Mouse (Mus musculus) left cerebral cortex, postnatal 14 days (tissue): ENCODE measurements around the gene Nln. TPM values are rescaled to one million over a fixed set of nuclear protein-coding genes. Genes with fewer than 3 reads are reported as not detected.
A peak's percentile ranks its signal among the peaks of the same experiment; 100 is the strongest.

Source experiments
- DNase-seq, 2 experiments: peaks; one replicate each; pipeline ENCODE4 v3.0.0; 2021 to 2022; ENCODE audit warnings: low spot score in 2 of 2, mixed read lengths in 1 of 2
- intact Hi-C: fragments of 180-260 bp; cut with DNase I; formaldehyde crosslinking; loops from one replicate; pipeline ENCODE4 v1.15.1; 2025
- total RNA-seq, 2 experiments: library from RNA; stranded (reverse); gene quantifications; 2 replicates each; pipeline ENCODE4 v1.2.3; 2021

Gene Nln
- total RNA-seq, 2 experiments from 2014 or later = 31.2 to 31.6 TPM

GRCm38 (mm10) chr13:104060231-104060630, 49.2 kb downstream of the Nln start:
- intact Hi-C loops = no loop called here
- DNase-seq = no peak

GRCm38 (mm10) chr13:104059536-104059935, 49.9 kb downstream of the Nln start:
- no peak for DNase-seq

GRCm38 (mm10) chr13:104058761-104059160, 50.7 kb downstream of the Nln start:
- intact Hi-C loops = no loop called here
- no peak for DNase-seq

More at GRCm38 (mm10) chr13:104059536-104059935, 49.9 kb downstream of the Nln start:
- intact Hi-C loops = no loop called here

- intact Hi-C loops = no loop called here
- no peak for DNase-seq
Observed at GRCm38 (mm10) chr13:104052271-104052753, 57.1 kb downstream of the Nln start.

- intact Hi-C loops = loop anchor here (10.0 kb wide), 1 partner anchor 194 kb away; no protein-coding TSS in a partner anchor
- peak; percentile 56 to 60 for DNase-seq
Observed at GRCm38 (mm10) chr13:104048835-104049234, 60.6 kb downstream of the Nln start.

GRCm38 (mm10) chr13:104045108-104045507, 64.3 kb downstream of the Nln start:
- intact Hi-C loops = loop anchor here (10.0 kb wide), 1 partner anchor 190 kb away; no protein-coding TSS in a partner anchor

GRCm38 (mm10) chr13:104044332-104044731, 65.1 kb downstream of the Nln start:
- intact Hi-C loops = loop anchor here (10.0 kb wide), 1 partner anchor 190 kb away; no protein-coding TSS in a partner anchor

More at GRCm38 (mm10) chr13:104045108-104045507, 64.3 kb downstream of the Nln start:
- no peak for DNase-seq

GRCm38 (mm10) chr13:104042738-104043137, 66.7 kb downstream of the Nln start:
- intact Hi-C loops = loop anchor here (10.0 kb wide), 1 partner anchor 188 kb away; no protein-coding TSS in a partner anchor
- no peak for DNase-seq

More at GRCm38 (mm10) chr13:104044332-104044731, 65.1 kb downstream of the Nln start:
- DNase-seq = no peak

GRCm38 (mm10) chr13:104041481-104041880, 67.9 kb downstream of the Nln start:
- intact Hi-C loops = loop anchor here (10.0 kb wide), 1 partner anchor 187 kb away; no protein-coding TSS in a partner anchor
- DNase-seq = no peak

- no peak for DNase-seq
- intact Hi-C loops = loop anchor here (10.0 kb wide), 1 partner anchor 186 kb away; no protein-coding TSS in a partner anchor
Observed at GRCm38 (mm10) chr13:104040950-104041349, 68.5 kb downstream of the Nln start.

GRCm38 (mm10) chr13:104039861-104040260, 69.6 kb downstream of the Nln start:
- intact Hi-C loops = loop anchor here (10.0 kb wide), 1 partner anchor 185 kb away; no protein-coding TSS in a partner anchor
- no peak for DNase-seq

GRCm38 (mm10) chr13:104038891-104039290, 70.5 kb downstream of the Nln start:
- no peak for DNase-seq
- intact Hi-C loops = no loop called here

- intact Hi-C loops = no loop called here
- DNase-seq = no peak
Observed at GRCm38 (mm10) chr13:104038358-104038757, 71.1 kb downstream of the Nln start.

GRCm38 (mm10) chr13:104037531-104038290, 71.7 kb downstream of the Nln start:
- intact Hi-C loops = no loop called here

GRCm38 (mm10) chr13:104036494-104037290, 72.7 kb downstream of the Nln start:
- intact Hi-C loops = no loop called here
- peak in 1 of 2 experiments; percentile 31 for DNase-seq

More at GRCm38 (mm10) chr13:104037531-104038290, 71.7 kb downstream of the Nln start:
- no peak for DNase-seq

- intact Hi-C loops = no loop called here
- DNase-seq = no peak
Observed at GRCm38 (mm10) chr13:104035651-104036050, 73.8 kb downstream of the Nln start.

- DNase-seq = no peak
- intact Hi-C loops = loop anchor here (5.0 kb wide), 1 partner anchor 113 kb away; the partner anchor contains the start of gene Erbin
Observed at GRCm38 (mm10) chr13:104034854-104035253, 74.6 kb downstream of the Nln start.

GRCm38 (mm10) chr13:104032620-104033133, 76.7 kb downstream of the Nln start:
- intact Hi-C loops = loop anchor here (5.0 kb wide), 1 partner anchor 110 kb away; the partner anchor contains the start of gene Erbin
- DNase-seq = peak in 1 of 2 experiments; percentile 26

GRCm38 (mm10) chr13:104031821-104032331, 77.5 kb downstream of the Nln start:
- intact Hi-C loops = loop anchor here (5.0 kb wide), 1 partner anchor 110 kb away; the partner anchor contains the start of gene Erbin
- no peak for DNase-seq
